Mouse (Mus musculus): ENCODE data around the gene Sptbn4. TPM values are rescaled to one million over a fixed set of nuclear protein-coding genes. Genes with fewer than 3 reads are reported as not detected.

Gene Sptbn4
- polyA plus RNA-seq, 1 experiment from 2014 or later, result 1.00 TPM

DNA sequence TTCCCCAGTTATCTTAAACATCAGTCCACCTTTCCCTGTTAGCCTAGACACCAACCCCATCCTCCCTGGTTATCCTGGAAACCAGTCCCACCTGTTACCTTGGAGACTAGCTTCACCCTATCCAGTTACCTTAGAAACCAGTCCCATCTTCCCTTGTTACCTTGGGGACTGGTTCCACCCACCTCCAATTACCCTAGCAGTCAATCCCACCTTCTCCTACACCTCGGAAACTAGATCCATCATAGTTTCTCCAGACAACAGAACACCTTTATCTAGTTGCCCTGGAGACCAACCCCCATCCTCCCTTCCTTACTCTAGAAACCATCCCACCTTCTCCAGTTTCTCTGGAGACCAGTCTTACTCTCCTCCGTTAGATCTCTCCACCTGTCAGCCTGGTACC, 30.3 kb downstream of the Sptbn4 start:
- Histone ChIP-seq H3K27ac (ENCODE audit: low read length) (no peak overlapping the region), H3K4me1 (ENCODE audit: control insufficient read depth, insufficient read depth, low read length) (no peaks in the 10 kb centered on the region), H3K4me3 (ENCODE audit: low read depth, low read length) (no peak overlapping the region), H3K9me3 (ENCODE audit: control insufficient read depth, low read depth, low read length) (no peaks in the 10 kb centered on the region), H3K4me2 (replicated peaks; ENCODE audit: low read depth, low read length) (no peak overlapping the region), H3K27me3 (ENCODE audit: control insufficient read depth, insufficient read depth, low read length) (no peaks in the 10 kb centered on the region), H3K36me3 (ENCODE audit: control insufficient read depth, insufficient read depth, low read length) (no peaks in the 10 kb centered on the region), H3K9ac (replicated peaks; ENCODE audit: low read depth, low read length) (no peak overlapping the region)
- ATAC-seq (ENCODE audit: insufficient number of reproducible peaks, insufficient read depth, low FRiP score, low read depth), result no peak
- WGBS, result 45% methylated on average over 2 of the region's 2 CpGs

DNA sequence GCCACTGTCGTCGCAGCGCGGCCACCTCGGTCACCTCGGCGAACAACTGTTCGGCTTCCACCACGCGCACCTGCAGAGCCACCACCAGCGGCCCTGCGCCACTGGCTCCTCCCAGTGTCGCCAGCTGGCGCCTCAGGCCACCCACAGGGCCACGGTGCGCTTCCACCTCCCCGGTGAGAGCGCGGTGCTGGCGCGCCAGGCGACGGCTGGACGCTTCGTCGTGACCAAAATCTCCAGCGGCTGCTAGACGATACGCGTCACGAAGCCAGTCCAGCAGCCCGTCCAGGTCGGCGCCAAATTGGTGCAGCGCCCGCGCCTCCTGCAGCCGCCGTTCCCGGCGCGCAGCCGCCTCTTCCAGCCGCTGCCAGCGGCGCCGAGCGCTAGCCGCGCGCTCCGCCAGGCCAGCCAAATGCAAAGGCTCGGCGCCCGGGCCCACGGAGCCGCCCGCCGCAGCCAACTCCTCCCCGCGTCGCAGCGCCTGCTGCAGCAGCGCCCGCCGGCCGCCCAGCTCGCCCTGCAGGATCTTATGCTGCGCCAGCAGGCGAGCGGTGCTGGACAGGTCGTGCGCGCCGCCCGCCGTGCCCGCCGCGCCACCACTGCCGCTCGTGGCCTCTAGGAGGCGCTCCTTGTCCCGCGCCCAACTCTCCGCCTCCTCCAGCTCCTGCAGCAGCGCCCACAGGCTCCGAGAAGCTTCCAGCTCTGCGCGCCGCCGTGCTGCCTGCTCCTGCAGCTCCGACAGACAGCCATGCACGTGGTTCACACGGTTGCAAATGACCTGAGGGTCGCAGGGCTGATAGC, 38.9 kb downstream of the Sptbn4 start:
- H3K9ac ChIP-seq (replicated peaks; ENCODE audit: low read depth, low read length), result 0 out of 2 replicates have a peak overlapping the region, but pooled peaks have one; percentile 18
- ATAC-seq (ENCODE audit: insufficient number of reproducible peaks, insufficient read depth, low FRiP score, low read depth), result peak; percentile 81; the same call in 1 of the 2 replicates
- peak overlapping the region; percentile 89 for H3K4me2 ChIP-seq (replicated peaks; ENCODE audit: low read depth, low read length)
- no peaks in the 10 kb centered on the region for H3K9me3 ChIP-seq (ENCODE audit: control insufficient read depth, low read depth, low read length)
- H3K4me1 ChIP-seq (ENCODE audit: control insufficient read depth, insufficient read depth, low read length), result peaks cover 3% of the 10 kb centered on the region; the same call in 1 of the 2 replicates
- no peaks in the 10 kb centered on the region for H3K36me3 ChIP-seq (ENCODE audit: control insufficient read depth, insufficient read depth, low read length)
- WGBS, result 1% methylated on average over 95 of the region's 96 CpGs
- H3K27ac ChIP-seq (ENCODE audit: low read length), result no peak overlapping the region
- peak overlapping the region; percentile 37 for H3K4me3 ChIP-seq (ENCODE audit: low read depth, low read length)
- peaks cover 39% of the 10 kb centered on the region for H3K27me3 ChIP-seq (ENCODE audit: control insufficient read depth, insufficient read depth, low read length)

DNA sequence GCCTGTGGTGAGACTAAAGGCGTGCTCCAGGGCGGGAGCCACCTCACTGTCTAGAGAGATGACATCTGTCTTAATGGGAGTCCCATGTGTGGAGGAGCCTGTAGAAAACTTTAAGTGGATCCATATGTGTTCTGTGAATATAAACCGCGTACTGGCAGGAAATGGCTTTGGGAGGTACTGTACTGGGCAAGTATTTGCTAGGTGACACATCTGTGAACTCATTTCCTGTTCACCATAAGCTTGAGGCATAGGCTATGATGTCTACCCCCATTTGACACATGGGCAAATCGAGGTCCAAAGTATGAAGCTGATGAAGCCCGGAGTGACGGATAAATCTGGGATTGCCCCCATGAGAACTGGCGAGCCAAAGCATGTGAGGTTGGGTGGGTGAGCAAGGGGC, 39.7 kb downstream of the Sptbn4 start:
- Histone ChIP-seq H3K27me3 (ENCODE audit: control insufficient read depth, insufficient read depth, low read length) (peaks cover 47% of the 10 kb centered on the region), H3K9ac (replicated peaks; ENCODE audit: low read depth, low read length) (no peak overlapping the region), H3K4me2 (replicated peaks; ENCODE audit: low read depth, low read length) (peak overlapping the region; percentile 89)

DNA sequence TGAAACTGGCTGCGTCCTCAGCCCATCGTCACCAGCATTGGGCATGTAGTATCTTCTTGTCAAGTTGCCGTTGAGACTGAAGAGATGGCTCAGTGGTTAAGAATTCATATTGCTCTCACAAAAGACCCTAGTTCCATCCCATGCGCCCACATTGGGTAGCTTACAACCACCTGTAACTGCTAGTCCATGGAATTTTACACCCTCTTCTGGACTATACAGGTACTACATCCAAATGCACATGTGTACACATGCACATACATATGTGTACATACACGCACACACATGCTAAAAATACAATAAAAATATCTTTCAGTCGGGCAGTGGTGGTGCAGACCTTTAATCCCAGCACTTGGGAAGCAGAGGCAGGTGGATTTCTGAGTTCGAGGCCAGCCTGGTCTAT, 41.0 kb downstream of the Sptbn4 start:
- Histone ChIP-seq H3K4me3 (ENCODE audit: low read depth, low read length) (no peak overlapping the region), H3K27me3 (ENCODE audit: control insufficient read depth, insufficient read depth, low read length) (peaks cover 51% of the 10 kb centered on the region), H3K9me3 (ENCODE audit: control insufficient read depth, low read depth, low read length) (peaks cover 7% of the 10 kb centered on the region), H3K4me1 (ENCODE audit: control insufficient read depth, insufficient read depth, low read length) (peaks cover 3% of the 10 kb centered on the region; the same call in 1 of the 2 replicates), H3K9ac (replicated peaks; ENCODE audit: low read depth, low read length) (no peak overlapping the region), H3K27ac (ENCODE audit: low read length) (no peak overlapping the region), H3K4me2 (replicated peaks; ENCODE audit: low read depth, low read length) (no peak overlapping the region), H3K36me3 (ENCODE audit: control insufficient read depth, insufficient read depth, low read length) (no peaks in the 10 kb centered on the region)
- WGBS, result 82% methylated on average over 7 of the region's 7 CpGs
- no peak for ATAC-seq (ENCODE audit: insufficient number of reproducible peaks, insufficient read depth, low FRiP score, low read depth)

More for the DNA sequence above, 39.7 kb downstream of the Sptbn4 start:
- ATAC-seq (ENCODE audit: insufficient number of reproducible peaks, insufficient read depth, low FRiP score, low read depth), result no peak
- Histone ChIP-seq H3K9me3 (ENCODE audit: control insufficient read depth, low read depth, low read length) (peaks cover 7% of the 10 kb centered on the region), H3K4me3 (ENCODE audit: low read depth, low read length) (peak overlapping the region; percentile 37; the same call in 1 of the 2 replicates), H3K36me3 (ENCODE audit: control insufficient read depth, insufficient read depth, low read length) (no peaks in the 10 kb centered on the region), H3K27ac (ENCODE audit: low read length) (no peak overlapping the region), H3K4me1 (ENCODE audit: control insufficient read depth, insufficient read depth, low read length) (peaks cover 3% of the 10 kb centered on the region; the same call in 1 of the 2 replicates)
- WGBS, result 43% methylated on average over 8 of the region's 8 CpGs

DNA sequence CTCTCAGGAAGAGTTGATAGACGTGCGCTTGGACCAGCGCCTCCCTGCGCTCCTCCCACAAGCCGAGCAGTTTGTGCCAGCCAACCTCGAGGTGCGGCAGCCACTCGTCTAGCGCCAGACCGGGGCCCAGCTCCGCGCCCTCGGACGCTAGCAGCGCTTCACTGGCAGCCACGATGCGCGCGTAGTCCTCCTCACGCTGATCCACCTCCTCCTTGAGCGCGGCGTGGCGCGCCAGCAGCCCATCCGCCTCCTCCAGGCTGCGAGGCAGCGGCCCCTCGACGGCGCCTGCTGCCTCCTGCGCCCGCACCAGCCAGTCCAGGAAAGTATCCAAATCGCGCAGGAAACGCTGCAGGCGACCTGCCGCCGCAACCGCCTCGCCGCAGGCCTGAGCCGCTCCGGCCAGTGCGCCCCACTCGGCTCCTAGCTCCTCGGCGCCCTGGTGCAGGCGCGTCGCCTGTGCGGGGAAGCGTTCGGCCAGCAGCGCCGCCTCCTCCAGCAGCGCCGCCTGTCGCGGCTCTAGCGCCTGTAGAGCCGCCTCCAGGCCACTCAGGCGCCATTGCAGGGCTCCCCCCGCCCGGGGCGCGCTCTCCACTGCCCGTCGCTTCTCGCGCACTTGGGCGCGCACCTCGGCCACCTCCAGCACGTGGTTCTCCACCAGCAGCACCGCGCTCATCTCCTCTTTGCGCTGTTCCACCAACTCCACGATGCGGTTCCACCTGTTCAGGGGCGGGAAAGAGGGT, 43.1 kb downstream of the Sptbn4 start:
- Histone ChIP-seq H3K27me3 (ENCODE audit: control insufficient read depth, insufficient read depth, low read length) (peaks cover 51% of the 10 kb centered on the region), H3K4me1 (ENCODE audit: control insufficient read depth, insufficient read depth, low read length) (peaks cover 3% of the 10 kb centered on the region; the same call in 1 of the 2 replicates), H3K36me3 (ENCODE audit: control insufficient read depth, insufficient read depth, low read length) (no peaks in the 10 kb centered on the region), H3K4me2 (replicated peaks; ENCODE audit: low read depth, low read length) (peak overlapping the region; percentile 33), H3K4me3 (ENCODE audit: low read depth, low read length) (peak overlapping the region; percentile 15; the same call in 1 of the 2 replicates), H3K9me3 (ENCODE audit: control insufficient read depth, low read depth, low read length) (peaks cover 7% of the 10 kb centered on the region), H3K27ac (ENCODE audit: low read length) (no peak overlapping the region), H3K9ac (replicated peaks; ENCODE audit: low read depth, low read length) (no peak overlapping the region)
- no peak for ATAC-seq (ENCODE audit: insufficient number of reproducible peaks, insufficient read depth, low FRiP score, low read depth)
- WGBS, result 4% methylated on average over 81 of the region's 81 CpGs

DNA sequence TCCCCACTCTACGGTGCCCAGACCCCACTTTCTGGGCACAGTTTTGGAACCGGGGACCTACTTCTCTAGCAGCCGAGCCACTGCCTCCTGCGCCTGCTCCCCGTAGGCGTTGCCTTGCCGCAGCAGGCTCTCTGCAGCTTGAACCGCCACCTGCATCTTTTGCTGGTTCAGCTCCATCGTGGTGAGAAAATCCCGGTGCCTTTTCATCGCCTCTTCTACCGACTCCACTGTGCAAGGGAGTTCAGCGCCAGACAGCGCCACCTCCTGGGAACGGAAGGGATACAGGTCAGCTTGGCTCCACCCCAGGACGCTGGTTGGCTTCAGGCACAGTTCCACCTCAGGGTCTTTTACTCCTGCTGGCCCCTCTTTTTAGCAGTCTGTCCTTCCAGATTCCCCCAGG, 44.8 kb downstream of the Sptbn4 start:
- Histone ChIP-seq H3K9ac (replicated peaks; ENCODE audit: low read depth, low read length) (no peak overlapping the region), H3K4me1 (ENCODE audit: control insufficient read depth, insufficient read depth, low read length) (peaks cover 3% of the 10 kb centered on the region; the same call in 1 of the 2 replicates)
- peak; percentile 44; the same call in 1 of the 2 replicates for ATAC-seq (ENCODE audit: insufficient number of reproducible peaks, insufficient read depth, low FRiP score, low read depth)

DNA sequence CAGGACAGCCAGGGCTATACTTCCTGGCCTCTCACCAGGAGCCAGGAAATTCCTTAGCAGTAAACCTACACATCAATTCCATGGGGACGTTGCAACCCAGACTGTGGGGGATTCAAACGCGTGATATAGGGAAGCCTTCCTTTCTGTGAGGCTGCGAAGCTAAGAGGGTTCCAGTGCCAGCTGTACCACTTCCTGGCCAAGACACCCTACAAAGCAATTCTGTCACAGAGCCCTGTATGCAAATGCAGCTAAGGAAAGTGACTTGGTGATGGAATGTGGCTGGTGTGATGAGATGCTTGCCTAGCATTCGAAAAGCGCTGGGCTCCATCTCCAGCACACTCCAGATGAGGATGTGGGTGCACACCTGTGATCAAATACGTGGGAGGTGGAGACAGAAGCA, 46.9 kb downstream of the Sptbn4 start:
- no peaks in the 10 kb centered on the region for H3K36me3 ChIP-seq (ENCODE audit: control insufficient read depth, insufficient read depth, low read length)
- no peak for ATAC-seq (ENCODE audit: insufficient number of reproducible peaks, insufficient read depth, low FRiP score, low read depth)
- peaks cover 3% of the 10 kb centered on the region; the same call in 1 of the 2 replicates for H3K4me1 ChIP-seq (ENCODE audit: control insufficient read depth, insufficient read depth, low read length)
- 79% methylated on average over 7 of the region's 7 CpGs for WGBS
- peaks cover 7% of the 10 kb centered on the region for H3K9me3 ChIP-seq (ENCODE audit: control insufficient read depth, low read depth, low read length)
- H3K9ac ChIP-seq (replicated peaks; ENCODE audit: low read depth, low read length), result no peak overlapping the region
- H3K27me3 ChIP-seq (ENCODE audit: control insufficient read depth, insufficient read depth, low read length), result peaks cover 37% of the 10 kb centered on the region
- no peak overlapping the region for H3K4me3 ChIP-seq (ENCODE audit: low read depth, low read length)
- no peak overlapping the region for H3K4me2 ChIP-seq (replicated peaks; ENCODE audit: low read depth, low read length)
- H3K27ac ChIP-seq (ENCODE audit: low read length), result no peak overlapping the region

More for the DNA sequence above, 44.8 kb downstream of the Sptbn4 start:
- no peaks in the 10 kb centered on the region for H3K36me3 ChIP-seq (ENCODE audit: control insufficient read depth, insufficient read depth, low read length)
- H3K9me3 ChIP-seq (ENCODE audit: control insufficient read depth, low read depth, low read length), result peaks cover 7% of the 10 kb centered on the region
- H3K27me3 ChIP-seq (ENCODE audit: control insufficient read depth, insufficient read depth, low read length), result peaks cover 40% of the 10 kb centered on the region
- H3K4me3 ChIP-seq (ENCODE audit: low read depth, low read length), result no peak overlapping the region
- H3K27ac ChIP-seq (ENCODE audit: low read length), result no peak overlapping the region
- H3K4me2 ChIP-seq (replicated peaks; ENCODE audit: low read depth, low read length), result no peak overlapping the region
- 11% methylated on average over 16 of the region's 16 CpGs for WGBS
